Mouse (Mus musculus) limb, embryonic 14.5 days (tissue): ENCODE measurements at regions not wholly inside any gene's neighbourhood (a gene's known extent, or its start where the extent isn't known, plus 50 kb on each side); places are given as distances from the start of the nearest gene placed in this dataset.
A peak's percentile ranks its signal among the peaks of the same experiment; 100 is the strongest.

Experiments
- ATAC-seq: fragments of 200-750 bp; cut with Nextera tagmentation; 2 replicates; pipeline ENCODE4 v1.8.0; 2017; ENCODE audit warnings: low read depth, moderate number of reproducible peaks, moderate TSS enrichment; ENCODE audit not compliant: low FRiP score
- DNase-seq: peaks from one replicate; pipeline ENCODE4 v3.0.0-alpha.2; 2015; ENCODE audit warnings: low spot score
- H3K27ac ChIP-seq: fragments of 300-500 bp; sonication (generic); replicated peaks from 2 replicates; pipeline ENCODE4 v1.5.1; 2014; ENCODE audit warnings: low read depth, mild to moderate bottlenecking, low read length, moderate library complexity, mixed read lengths
- H3K27me3 ChIP-seq: fragments of 300-500 bp; sonication (generic); 2 replicates; pipeline ENCODE4 v1.6.1; 2014; ENCODE audit warnings: low read length, mixed read lengths; ENCODE audit not compliant: control insufficient read depth, insufficient read depth
- H3K36me3 ChIP-seq: fragments of 300-500 bp; sonication (generic); 2 replicates; pipeline ENCODE4 v1.6.1; 2014; ENCODE audit warnings: mild to moderate bottlenecking, low read length, moderate library complexity, mixed read lengths; ENCODE audit not compliant: control insufficient read depth, insufficient read depth
- H3K4me1 ChIP-seq: fragments of 300-500 bp; sonication (generic); 2 replicates; pipeline ENCODE4 v1.6.1; 2014; ENCODE audit warnings: antibody characterized with exemption, low read length, mixed read lengths; ENCODE audit not compliant: control insufficient read depth, insufficient read depth
- H3K4me2 ChIP-seq: fragments of 300-500 bp; sonication (generic); replicated peaks from 2 replicates; pipeline ENCODE4 v1.6.1; 2014; ENCODE audit warnings: low read depth, mild to moderate bottlenecking, low read length, moderate library complexity; ENCODE audit not compliant: severe bottlenecking
- H3K4me3 ChIP-seq: fragments of 300-500 bp; sonication (generic); replicated peaks from 2 replicates; pipeline ENCODE4 v1.5.1; 2014; ENCODE audit warnings: low read length
- H3K9ac ChIP-seq: fragments of 300-500 bp; sonication (generic); 2 replicates; pipeline ENCODE4 v1.6.1; 2014; ENCODE audit warnings: mild to moderate bottlenecking, low read depth, low read length, moderate library complexity; ENCODE audit not compliant: severe bottlenecking
- H3K9me3 ChIP-seq: fragments of 300-500 bp; sonication (generic); 2 replicates; pipeline ENCODE4 v1.6.1; 2016; ENCODE audit warnings: low read length; ENCODE audit not compliant: control insufficient read depth
- POLR2A ChIP-seq: fragments of 200-500 bp; IDR thresholded peaks from 2 replicates; pipeline ENCODE4 v1.8.0; 2012; ENCODE audit warnings: inconsistent platforms, mild to moderate bottlenecking, moderate library complexity, borderline replicate concordance; ENCODE audit not compliant: insufficient read depth, insufficient read length; ENCODE audit errors: extremely low read depth
- WGBS: fragments of 180-500 bp; shearing (Covaris S2); extraction: QIAGEN DNeasy Blood & Tissue Kit; methylation state at CpG from one replicate; pipeline ENCODE4 v1.1.7; 2014; 5-methylcytosine and 5-hydroxymethylcytosine counted together

DNA sequence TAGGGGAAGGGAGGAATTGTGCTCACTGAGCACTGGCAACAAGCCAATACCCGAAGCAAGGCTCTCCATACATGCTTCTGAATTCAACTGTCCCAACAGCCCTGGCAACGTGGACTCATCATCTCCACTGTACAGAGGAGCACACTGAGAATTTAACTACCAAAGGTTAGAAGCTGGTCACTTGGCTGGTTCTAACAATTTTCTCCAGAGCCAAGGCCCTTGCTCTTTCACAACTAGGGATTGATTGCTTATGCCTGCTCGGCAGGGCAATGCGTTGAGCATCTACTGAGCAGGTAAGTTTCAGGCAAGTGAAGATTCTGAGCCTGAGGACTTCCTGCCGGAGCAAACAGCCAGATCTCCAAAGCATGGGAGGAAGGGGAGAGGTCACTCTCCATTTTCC lies 616.0 kb upstream of the Cdh5 start:
- H3K9ac ChIP-seq = no peak overlapping the region
- no peak overlapping the region for H3K4me3 ChIP-seq
- no peaks in the 10 kb centered on the region for H3K9me3 ChIP-seq
- H3K27me3 ChIP-seq = no peaks in the 10 kb centered on the region
- H3K4me2 ChIP-seq = no peak overlapping the region
- ATAC-seq (no peak), DNase-seq (no peak)
- H3K4me1 ChIP-seq = peaks cover 9% of the 10 kb centered on the region
- WGBS = 81% methylated on average over 5 of the region's 5 CpGs
- H3K27ac ChIP-seq = no peak overlapping the region
- TF ChIP-seq POLR2A = no peak
- H3K36me3 ChIP-seq = no peaks in the 10 kb centered on the region

DNA sequence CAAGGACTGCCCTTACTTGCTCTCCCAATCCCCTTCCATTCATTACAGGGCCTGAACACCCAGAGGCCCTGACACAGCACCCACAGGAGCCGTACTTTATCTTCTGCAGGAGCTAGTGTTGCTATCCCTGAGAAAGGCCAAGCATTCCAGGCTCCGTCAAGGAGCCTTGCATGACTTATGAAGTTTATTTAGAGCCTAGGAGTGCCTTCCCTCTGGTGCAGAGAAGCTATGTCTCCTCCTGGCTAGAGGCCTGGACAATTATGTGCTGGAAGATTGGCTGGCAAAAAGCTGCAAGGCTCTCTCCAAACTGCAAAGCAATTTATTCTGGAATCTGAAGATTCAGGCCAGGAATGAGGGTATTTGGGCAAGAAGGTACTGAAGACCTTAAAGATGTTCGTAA lies 612.0 kb upstream of the Cdh5 start:
- no peak overlapping the region for H3K4me2 ChIP-seq
- WGBS = 76% methylated on average over 3 of the region's 3 CpGs
- no peaks in the 10 kb centered on the region for H3K36me3 ChIP-seq
- H3K4me3 ChIP-seq = no peak overlapping the region
- peaks cover 8% of the 10 kb centered on the region; the same call in 1 of the 2 replicates for H3K4me1 ChIP-seq
- H3K27me3 ChIP-seq = no peaks in the 10 kb centered on the region
- ATAC-seq (no peak), DNase-seq (no peak)
- no peak overlapping the region for H3K27ac ChIP-seq
- no peak overlapping the region for H3K9ac ChIP-seq
- no peaks in the 10 kb centered on the region for H3K9me3 ChIP-seq
- no peak for TF ChIP-seq POLR2A

DNA sequence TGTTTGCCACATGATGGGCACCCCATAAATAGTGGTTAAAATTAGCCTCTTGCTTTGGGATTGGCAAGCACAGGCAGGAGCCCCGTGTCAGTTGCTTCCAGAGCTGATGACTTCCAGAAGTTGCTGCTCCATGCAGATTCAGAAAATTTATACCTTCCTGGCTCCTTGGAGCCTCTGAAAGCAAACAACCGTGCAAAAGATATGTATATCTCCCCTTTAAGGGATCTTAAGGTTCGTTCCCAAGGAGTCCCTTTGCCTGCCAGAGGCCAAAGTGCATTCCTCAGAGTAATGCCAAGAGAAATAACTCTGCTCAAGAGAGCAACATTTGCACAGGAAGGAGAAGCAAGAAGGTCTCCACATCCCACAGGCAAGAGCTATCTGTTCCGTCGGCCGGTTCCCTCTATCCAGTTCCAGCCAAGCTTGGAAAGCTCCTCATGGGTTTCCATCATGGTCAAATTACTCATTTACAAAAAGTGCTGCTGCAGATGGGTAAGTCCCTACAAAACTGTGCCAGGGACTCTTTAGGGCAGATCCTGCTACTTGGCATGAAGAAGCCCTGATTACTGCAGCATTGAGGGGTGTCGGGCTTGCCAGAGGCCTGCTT lies 608.4 kb upstream of the Cdh5 start:
- peaks cover 8% of the 10 kb centered on the region; the same call in 1 of the 2 replicates for H3K4me1 ChIP-seq
- H3K27ac ChIP-seq = peak overlapping the region; percentile 52; the same call in 1 of the 2 replicates
- H3K27me3 ChIP-seq = no peaks in the 10 kb centered on the region
- DNase-seq (peak; percentile 37), ATAC-seq (peak; percentile 51)
- H3K4me2 ChIP-seq = no peak overlapping the region
- H3K36me3 ChIP-seq = no peaks in the 10 kb centered on the region
- no peak for TF ChIP-seq POLR2A
- WGBS = 39% methylated on average over 7 of the region's 7 CpGs
- H3K9me3 ChIP-seq = no peaks in the 10 kb centered on the region
- no peak overlapping the region for H3K9ac ChIP-seq
- no peak overlapping the region for H3K4me3 ChIP-seq

DNA sequence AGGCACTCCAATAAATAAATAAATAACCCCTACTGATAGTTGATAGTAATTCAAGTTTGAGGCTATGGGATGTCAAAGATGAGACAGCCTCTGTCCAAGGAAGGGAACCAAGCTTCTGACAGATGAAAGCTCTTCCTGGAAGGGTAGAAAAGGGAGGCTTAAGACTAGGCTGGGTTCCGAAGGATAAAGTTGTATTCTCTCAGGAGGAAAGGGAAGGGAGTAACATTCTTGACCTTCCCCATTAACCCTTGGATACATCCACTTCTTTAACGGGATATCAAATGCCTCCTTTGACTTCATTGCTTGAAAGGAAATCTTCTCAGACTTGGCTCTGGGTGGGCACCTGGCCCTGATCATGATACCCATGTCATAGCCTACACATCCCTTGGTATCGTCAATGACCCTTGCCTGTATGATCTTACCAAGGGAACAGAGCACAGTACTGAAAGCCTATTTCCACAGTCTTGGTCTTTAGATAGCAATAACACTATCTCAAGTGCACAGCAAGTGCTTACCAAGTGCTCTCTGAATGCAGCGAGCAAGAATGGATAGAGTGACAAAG lies 607.4 kb upstream of the Cdh5 start:
- H3K36me3 ChIP-seq = no peaks in the 10 kb centered on the region
- DNase-seq (no peak), ATAC-seq (no peak)
- no peak overlapping the region for H3K4me3 ChIP-seq
- no peaks in the 10 kb centered on the region for H3K27me3 ChIP-seq
- H3K9ac ChIP-seq = no peak overlapping the region
- TF ChIP-seq POLR2A = no peak
- no peak overlapping the region for H3K4me2 ChIP-seq
- peaks cover 8% of the 10 kb centered on the region; the same call in 1 of the 2 replicates for H3K4me1 ChIP-seq
- H3K9me3 ChIP-seq = no peaks in the 10 kb centered on the region
- 92% methylated on average over 4 of the region's 4 CpGs for WGBS
- no peak overlapping the region for H3K27ac ChIP-seq

DNA sequence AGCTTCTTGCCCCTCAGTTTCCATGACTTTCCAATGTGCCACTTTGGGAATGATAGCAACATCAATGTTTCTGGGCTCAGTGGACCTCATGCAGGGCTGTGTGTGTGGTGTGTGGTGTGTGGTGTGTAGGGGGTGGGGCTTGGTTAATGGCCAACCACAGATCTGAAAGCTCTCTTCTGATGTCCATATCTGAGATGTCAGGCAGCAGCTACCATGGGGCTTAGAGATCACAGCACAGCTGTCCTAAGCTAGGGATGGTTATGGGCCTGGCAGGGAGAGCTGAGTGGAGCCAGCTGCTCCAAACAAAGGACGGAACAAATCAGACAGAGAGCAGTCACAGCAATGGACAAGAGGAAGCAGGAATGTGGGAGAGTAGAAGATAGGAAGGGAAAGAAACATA lies 606.8 kb upstream of the Cdh5 start:
- ATAC-seq (peak; percentile 47; the same call in 1 of the 2 replicates), DNase-seq (no peak)
- H3K4me1 ChIP-seq = peaks cover 8% of the 10 kb centered on the region; the same call in 1 of the 2 replicates
- no peak overlapping the region for H3K27ac ChIP-seq
- H3K9ac ChIP-seq = no peak overlapping the region
- no peaks in the 10 kb centered on the region for H3K36me3 ChIP-seq
- H3K27me3 ChIP-seq = no peaks in the 10 kb centered on the region
- H3K4me2 ChIP-seq = no peak overlapping the region
- H3K9me3 ChIP-seq = no peaks in the 10 kb centered on the region
- WGBS = 71% methylated on average over 1 of the region's 1 CpGs
- no peak for TF ChIP-seq POLR2A
- H3K4me3 ChIP-seq = no peak overlapping the region

DNA sequence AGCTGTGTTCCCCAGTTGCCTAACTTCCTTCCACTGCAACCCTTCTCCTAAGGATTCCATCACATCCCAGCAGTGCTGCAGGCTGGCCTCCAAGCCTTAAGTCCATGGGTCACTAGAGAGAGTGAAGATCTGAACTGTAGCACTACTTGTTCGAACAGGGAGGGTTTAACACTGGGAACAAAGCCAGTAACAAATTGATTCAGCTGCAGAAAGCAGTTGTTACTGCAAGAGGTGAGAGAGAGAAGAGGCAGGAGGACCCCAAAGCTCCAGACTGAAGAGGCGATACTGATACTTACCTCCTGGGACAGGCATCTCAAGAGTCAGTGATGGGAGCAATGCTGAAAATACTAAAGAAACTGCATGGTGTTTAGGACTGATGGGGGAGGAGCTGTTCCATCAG lies 600.1 kb upstream of the Cdh5 start:
- Histone ChIP-seq H3K36me3 (no peaks in the 10 kb centered on the region), H3K9me3 (no peaks in the 10 kb centered on the region), H3K27me3 (no peaks in the 10 kb centered on the region), H3K4me3 (no peak overlapping the region), H3K9ac (no peak overlapping the region), H3K4me1 (no peaks in the 10 kb centered on the region), H3K4me2 (no peak overlapping the region), H3K27ac (no peak overlapping the region)
- ATAC-seq (no peak), DNase-seq (peak; percentile 9)
- no peak for TF ChIP-seq POLR2A
- 49% methylated on average over 2 of the region's 2 CpGs for WGBS
